Mouse (Mus musculus) MEL (cell line): ENCODE measurements around the gene Ephb3. TPM values are rescaled to one million over a fixed set of nuclear protein-coding genes. Genes with fewer than 3 reads are reported as not detected.

Experiments
- DNase-seq: peaks from one replicate; pipeline ENCODE4 v3.0.0; 2011; ENCODE audit warnings: low read depth, low spot score
- H3K27ac ChIP-seq: 2 replicates; pipeline ENCODE4 v1.5.1; 2012; ENCODE audit warnings: low read depth, mild to moderate bottlenecking, control low read depth, low read length, moderate library complexity; ENCODE audit not compliant: control insufficient read depth
- H3K27me3 ChIP-seq, 2 experiments: fragments of 150-350 bp in 1 of 2; sonication (generic) in 1 of 2; 2 replicates each; pipeline ENCODE4 v1.6.1; 2012; ENCODE audit warnings: low read length in 2 of 2, mild to moderate bottlenecking in 2 of 2, improper control_type of control experiment in 1 of 2, moderate library complexity in 1 of 2; ENCODE audit not compliant: insufficient read depth in 2 of 2, control insufficient read depth in 1 of 2
- H3K36me3 ChIP-seq, 2 experiments: 2 replicates each; pipeline ENCODE4 v1.6.1; 2012 to 2014; ENCODE audit warnings: low read length in 2 of 2, improper control_type of control experiment in 1 of 2, inconsistent platforms in 1 of 2, mild to moderate bottlenecking in 1 of 2; ENCODE audit not compliant: insufficient read depth in 2 of 2, control insufficient read depth in 1 of 2
- H3K4me1 ChIP-seq, 2 experiments: fragments of 150-350 bp in 1 of 2; sonication (generic) in 1 of 2; 2 replicates each; pipeline ENCODE4 v1.6.1; 2012; ENCODE audit warnings: low read length in 2 of 2, improper control_type of control experiment in 1 of 2, mild to moderate bottlenecking in 1 of 2; ENCODE audit not compliant: insufficient read depth in 2 of 2, control insufficient read depth in 1 of 2
- H3K4me3 ChIP-seq, 2 experiments: fragments of 150-350 bp in 1 of 2; sonication (generic) in 1 of 2; 2 replicates each; pipeline ENCODE4 v1.5.1; 2012; ENCODE audit warnings: low read depth in 2 of 2, low read length in 2 of 2, mild to moderate bottlenecking in 2 of 2, moderate library complexity in 2 of 2, control low read depth in 1 of 2, improper control_type of control experiment in 1 of 2; ENCODE audit not compliant: control insufficient read depth in 1 of 2, insufficient read depth in 1 of 2
- H3K79me2 ChIP-seq: 2 replicates; pipeline ENCODE4 v1.6.1; 2012; ENCODE audit warnings: mild to moderate bottlenecking, low read length, moderate library complexity; ENCODE audit not compliant: control insufficient read depth, poor library complexity, insufficient read depth
- H3K9ac ChIP-seq: 2 replicates; pipeline ENCODE4 v1.6.1; 2012; ENCODE audit warnings: low read depth, mild to moderate bottlenecking, control low read depth, low read length, moderate library complexity; ENCODE audit not compliant: control insufficient read depth, poor library complexity, severe bottlenecking
- H3K9me3 ChIP-seq: fragments of 150-350 bp; sonication (generic); replicated peaks from 2 replicates; pipeline ENCODE4 v1.6.1; 2012; ENCODE audit warnings: mild to moderate bottlenecking, low read length, improper control_type of control experiment, moderate library complexity; ENCODE audit not compliant: insufficient read depth
- BHLHE40 ChIP-seq: IDR thresholded peaks from 2 replicates; pipeline ENCODE4 v1.6.1; 2012; ENCODE audit warnings: low read depth, mild to moderate bottlenecking, inconsistent platforms, low read length, improper control_type of control experiment, borderline replicate concordance
- CHD1 ChIP-seq: IDR thresholded peaks from 2 replicates; pipeline ENCODE4 v1.6.1; 2012; ENCODE audit warnings: low read depth, mild to moderate bottlenecking, inconsistent platforms, low read length, improper control_type of control experiment
- CHD2 ChIP-seq: IDR thresholded peaks from 2 replicates; pipeline ENCODE4 v1.6.1; 2011; ENCODE audit warnings: low read length, improper control_type of control experiment
- CTCF ChIP-seq, 3 experiments: IDR thresholded peaks in 2 of 3; conservative IDR thresholded peaks in 1 of 3; 2 replicates each; pipeline ENCODE4 v1.5.1; 2011 to 2012; ENCODE audit warnings: low read length in 3 of 3, low read depth in 2 of 3, mild to moderate bottlenecking in 2 of 3, improper control_type of control experiment in 1 of 3, inconsistent platforms in 1 of 3, mixed read lengths in 1 of 3, moderate library complexity in 1 of 3; ENCODE audit not compliant: control insufficient read depth in 1 of 3, insufficient read depth in 1 of 3, poor library complexity in 1 of 3, severe bottlenecking in 1 of 3
- ELF1 ChIP-seq: IDR thresholded peaks from 2 replicates; pipeline ENCODE4 v1.6.1; 2014; ENCODE audit warnings: low read depth, mild to moderate bottlenecking, inconsistent platforms, low read length, improper control_type of control experiment, moderate library complexity
- EP300 ChIP-seq, 2 experiments: IDR thresholded peaks; 2 replicates each; pipeline ENCODE4 v1.6.1; 2011; ENCODE audit warnings: improper control_type of control experiment in 2 of 2, low read length in 2 of 2, low read depth in 1 of 2, mild to moderate bottlenecking in 1 of 2
- ETS1 ChIP-seq: IDR thresholded peaks from 2 replicates; pipeline ENCODE4 v1.6.1; 2012; ENCODE audit warnings: low read depth, mild to moderate bottlenecking, inconsistent platforms, low read length, improper control_type of control experiment, moderate library complexity
- GABPA ChIP-seq: IDR thresholded peaks from 2 replicates; pipeline ENCODE4 v1.6.1; 2012; ENCODE audit warnings: low read depth, mild to moderate bottlenecking, inconsistent platforms, low read length, improper control_type of control experiment, moderate library complexity
- JUND ChIP-seq: IDR thresholded peaks from 2 replicates; pipeline ENCODE4 v1.6.1; 2011; ENCODE audit warnings: low read depth, mild to moderate bottlenecking, improper control_type of control experiment, low read length
- MAX ChIP-seq: IDR thresholded peaks from 2 replicates; pipeline ENCODE4 v1.6.1; 2011; ENCODE audit warnings: low read length, improper control_type of control experiment
- MAZ ChIP-seq: IDR thresholded peaks from 2 replicates; pipeline ENCODE4 v1.6.1; 2012; ENCODE audit warnings: low read depth, mild to moderate bottlenecking, inconsistent platforms, low read length, improper control_type of control experiment
- MXI1 ChIP-seq: IDR thresholded peaks from 2 replicates; pipeline ENCODE4 v1.6.1; 2011; ENCODE audit warnings: mild to moderate bottlenecking, low read depth, low read length, improper control_type of control experiment
- MYC ChIP-seq: IDR thresholded peaks from 2 replicates; pipeline ENCODE4 v1.6.1; 2011; ENCODE audit warnings: low read depth, mild to moderate bottlenecking, low read length, improper control_type of control experiment, moderate library complexity
- NELFE ChIP-seq: IDR thresholded peaks from 2 replicates; pipeline ENCODE4 v1.6.1; 2011; ENCODE audit warnings: low read depth, low read length, improper control_type of control experiment
- NRF1 ChIP-seq: IDR thresholded peaks from 2 replicates; pipeline ENCODE4 v1.6.1; 2014; ENCODE audit warnings: low read depth, mild to moderate bottlenecking, inconsistent platforms, low read length, improper control_type of control experiment, moderate library complexity; ENCODE audit not compliant: poor library complexity, insufficient read depth, severe bottlenecking
- POLR2AphosphoS5 ChIP-seq: IDR thresholded peaks from 2 replicates; pipeline ENCODE4 v1.6.1; 2012; ENCODE audit warnings: low read depth, borderline replicate concordance, mild to moderate bottlenecking, inconsistent platforms, low read length, moderate library complexity, mixed read lengths
- RCOR1 ChIP-seq: IDR thresholded peaks from 2 replicates; pipeline ENCODE4 v1.6.1; 2012; ENCODE audit warnings: low read depth, mild to moderate bottlenecking, inconsistent platforms, low read length, improper control_type of control experiment
- SMC3 ChIP-seq: IDR thresholded peaks from 2 replicates; pipeline ENCODE4 v1.6.1; 2011; ENCODE audit warnings: low read depth, low read length, improper control_type of control experiment
- USF1 ChIP-seq: IDR thresholded peaks from 2 replicates; pipeline ENCODE4 v1.6.1; 2014; ENCODE audit warnings: low read depth, mild to moderate bottlenecking, inconsistent platforms, low read length, improper control_type of control experiment, moderate library complexity
- USF2 ChIP-seq, 2 experiments: IDR thresholded peaks; 2 replicates each; pipeline ENCODE4 v1.6.1; 2011 to 2012; ENCODE audit warnings: improper control_type of control experiment in 2 of 2, low read length in 2 of 2, borderline replicate concordance in 1 of 2, inconsistent platforms in 1 of 2, low read depth in 1 of 2, mild to moderate bottlenecking in 1 of 2; ENCODE audit not compliant: insufficient read depth in 1 of 2
- ZC3H11A ChIP-seq: IDR thresholded peaks from 2 replicates; pipeline ENCODE4 v1.6.1; 2012; ENCODE audit warnings: low read depth, mild to moderate bottlenecking, inconsistent platforms, low read length, improper control_type of control experiment
- polyA plus RNA-seq, 2 experiments: library from polyadenylated mRNA; stranded (reverse) in 1 of 2; unstranded in 1 of 2; fragments of >175 nt in 1 of 2; fragments of >200 nt in 1 of 2; gene quantifications; 2 replicates each; pipeline versions ENCODE4 v1.2.1 to v1.2.4; 2012; ENCODE audit warnings: low replicate concordance in 2 of 2, low read depth in 1 of 2; ENCODE audit not compliant: insufficient read length in 2 of 2, insufficient read depth in 1 of 2, missing spikeins in 1 of 2
- total RNA-seq: library from RNA; depleted of rRNA; stranded (reverse); fragments of 300-350 nt; gene quantifications from 2 replicates; pipeline ENCODE4 v1.2.3, GENCODE M21; 2012

Gene Ephb3
- total and polyA plus RNA-seq, 3 experiments, result 0.46 to 2.9 TPM; not detected in 1

DNA sequence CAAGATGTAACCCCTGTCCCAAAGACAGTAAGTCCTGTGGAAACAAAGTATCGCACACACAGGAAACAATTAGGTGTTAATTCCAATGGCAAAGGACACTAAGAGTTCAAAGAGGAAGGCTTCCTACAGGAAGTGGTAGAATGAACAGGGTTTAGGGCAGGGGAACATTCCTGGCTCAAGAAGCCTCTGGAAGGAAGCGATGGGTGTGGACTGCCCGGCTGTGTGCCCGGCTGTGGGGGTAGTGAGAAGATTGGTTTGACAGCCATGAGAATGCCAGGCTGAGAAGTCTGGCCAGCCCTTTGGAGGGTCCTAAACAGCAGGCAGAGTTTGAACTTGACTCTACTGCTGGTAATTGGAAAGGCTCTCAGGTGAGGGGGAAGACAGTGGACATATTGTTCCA lies 15.1 kb downstream of the Ephb3 start:
- Histone ChIP-seq H3K36me3 (peaks cover 0 to 17% of the 10 kb centered on the region in 2 experiments; a peak in 2 of 4 replicates), H3K79me2 (no peaks in the 10 kb centered on the region), H3K27ac (no peak overlapping the region), H3K4me1 (peaks cover 0 to 28% of the 10 kb centered on the region in 2 experiments), H3K27me3 (no peaks in the 10 kb centered on the region), H3K9ac (no peak overlapping the region), H3K9me3 (no peaks in the 10 kb centered on the region), H3K4me3 (no peak overlapping the region)
- DNase-seq, result no peak
- TF ChIP-seq CTCF (IDR thresholded peaks at IDR 0.05 in 2 of 3, conservative IDR thresholded peaks at IDR 0.05 in 1 of 3; ENCODE audit: control insufficient read depth in 1 of 3, insufficient read depth in 1 of 3, low read depth in 2 of 3, low read length in 3 of 3, poor library complexity in 1 of 3, severe bottlenecking in 1 of 3), result no peak
- TF ChIP-seq MXI1, result no peak
- no peak for TF ChIP-seq USF1
- TF ChIP-seq ETS1, result no peak
- TF ChIP-seq USF2 (IDR thresholded peaks at IDR 0.05; ENCODE audit: borderline replicate concordance in 1 of 2, insufficient read depth in 1 of 2, low read depth in 1 of 2, low read length in 2 of 2), result no peak

DNA sequence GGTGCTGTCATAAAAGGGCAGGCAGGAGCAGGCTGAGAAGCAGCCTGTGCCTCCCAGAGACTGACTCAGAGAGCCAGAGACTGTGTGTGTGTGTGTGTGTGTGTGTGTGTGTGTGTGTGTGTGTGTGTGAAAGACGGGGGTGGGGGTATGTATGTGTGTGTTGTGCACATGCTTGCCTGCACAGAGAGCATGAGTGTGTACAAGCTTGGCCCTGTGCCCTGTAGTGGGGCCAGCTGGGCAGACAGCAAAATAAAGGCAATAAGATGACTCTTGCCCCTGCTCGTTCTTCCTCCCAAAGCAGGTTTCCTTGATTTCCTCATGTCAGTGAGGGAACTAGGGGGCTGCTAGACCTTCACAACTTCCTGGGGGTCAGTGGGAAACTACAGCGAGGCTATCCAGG lies 18.5 kb downstream of the Ephb3 start:
- Histone ChIP-seq H3K9me3 (no peaks in the 10 kb centered on the region), H3K4me1 (no peaks in the 10 kb centered on the region), H3K4me3 (no peak overlapping the region)
- TF ChIP-seq POLR2AphosphoS5 (no peak), USF1 (no peak), MAX (no peak), RCOR1 (no peak), JUND (no peak), NELFE (no peak), ZC3H11A (no peak), ELF1 (no peak), MYC (no peak), CTCF (IDR thresholded peaks at IDR 0.05 in 2 of 3, conservative IDR thresholded peaks at IDR 0.05 in 1 of 3; ENCODE audit: control insufficient read depth in 1 of 3, insufficient read depth in 1 of 3, low read depth in 2 of 3, low read length in 3 of 3, poor library complexity in 1 of 3, severe bottlenecking in 1 of 3) (no peak), BHLHE40 (no peak), NRF1 (no peak), EP300 (IDR thresholded peaks at IDR 0.05; ENCODE audit: low read depth in 1 of 2, low read length in 2 of 2) (no peak), ETS1 (no peak), GABPA (no peak), MAZ (no peak), CHD2 (no peak), SMC3 (no peak), CHD1 (no peak)
- TF ChIP-seq, all 39 proteins: peak for 0
- no peaks in the 10 kb centered on the region for H3K27me3 ChIP-seq
- no peaks in the 10 kb centered on the region for H3K79me2 ChIP-seq
- DNase-seq, result no peak
- H3K27ac ChIP-seq, result no peak overlapping the region
- no peak overlapping the region for H3K9ac ChIP-seq
- H3K36me3 ChIP-seq, result no peaks in the 10 kb centered on the region
